Mouse (Mus musculus) stomach, embryonic 14.5 days (tissue): Measurements from ENCODE around the gene 2410131K14Rik. TPM values are rescaled to one million over a fixed set of nuclear protein-coding genes. Genes with fewer than 3 reads are reported as not detected.

Experiments
- ATAC-seq: fragments of 200-750 bp; cut with Nextera tagmentation; 2 replicates; pipeline ENCODE4 v1.8.0; 2017; ENCODE audit warnings: low read depth, moderate TSS enrichment; ENCODE audit not compliant: insufficient number of reproducible peaks, insufficient read depth, low FRiP score
- H3K27ac ChIP-seq: fragments of 300-500 bp; sonication (generic); 2 replicates; pipeline ENCODE4 v1.5.1; 2014; ENCODE audit warnings: mild to moderate bottlenecking, low read length, moderate library complexity, mixed read lengths
- H3K27me3 ChIP-seq: fragments of 300-500 bp; sonication (generic); 2 replicates; pipeline ENCODE4 v1.6.1; 2014; ENCODE audit warnings: low read length, control low read depth, mixed read lengths; ENCODE audit not compliant: control insufficient read depth, insufficient read depth
- H3K36me3 ChIP-seq: fragments of 300-500 bp; sonication (generic); 2 replicates; pipeline ENCODE4 v1.6.1; 2014; ENCODE audit warnings: mild to moderate bottlenecking, control low read depth, low read length, moderate library complexity, mixed read lengths; ENCODE audit not compliant: control insufficient read depth, insufficient read depth
- H3K4me1 ChIP-seq: fragments of 300-500 bp; sonication (generic); 2 replicates; pipeline ENCODE4 v1.6.1; 2014; ENCODE audit warnings: low read length, control low read depth, mixed read lengths; ENCODE audit not compliant: control insufficient read depth, insufficient read depth
- H3K4me2 ChIP-seq: fragments of 300-500 bp; sonication (generic); replicated peaks from 2 replicates; pipeline ENCODE4 v1.6.1; 2014; ENCODE audit warnings: low read depth, low read length, control low read depth
- H3K4me3 ChIP-seq: fragments of 300-500 bp; sonication (generic); 2 replicates; pipeline ENCODE4 v1.5.1; 2014; ENCODE audit warnings: low read depth, low read length, control low read depth
- H3K9ac ChIP-seq: fragments of 300-500 bp; sonication (generic); replicated peaks from 2 replicates; pipeline ENCODE4 v1.6.1; 2014; ENCODE audit warnings: low read depth, mild to moderate bottlenecking, control low read depth, low read length, moderate library complexity, mixed read lengths
- H3K9me3 ChIP-seq: fragments of 300-500 bp; sonication (generic); 2 replicates; pipeline ENCODE4 v1.6.1; 2016; ENCODE audit warnings: low read depth, low read length, control low read depth; ENCODE audit not compliant: control insufficient read depth
- WGBS: fragments of 180-500 bp; shearing (Covaris S2); extraction: QIAGEN DNeasy Blood & Tissue Kit; methylation state at CpG from one replicate; pipeline ENCODE4 v1.1.7; 2014; 5-methylcytosine and 5-hydroxymethylcytosine counted together
- polyA plus RNA-seq: library from polyadenylated mRNA; unstranded; fragments of >200 nt; fragmentation: Nextera tagmentation; extraction: Ambion mirVana; gene quantifications from 2 replicates; pipeline ENCODE4 v1.2.1, GENCODE M21; 2014

The 2410131K14Rik gene
- polyA plus RNA-seq, 1 experiment from 2014 or later: 7.8 TPM

GRCm38 (mm10) chr5:118291453-118291852, 46.4 kb downstream of the 2410131K14Rik start:
- H3K36me3 ChIP-seq: no peaks in the 10 kb centered on the region
- H3K4me1 ChIP-seq: peaks cover 8% of the 10 kb centered on the region; the same call in 1 of the 2 replicates
- H3K4me2 ChIP-seq: no peak overlapping the region
- no peak overlapping the region for H3K9ac ChIP-seq
- no peak for ATAC-seq
- H3K4me3 ChIP-seq: no peak overlapping the region
- H3K27ac ChIP-seq: no peak overlapping the region
- no peaks in the 10 kb centered on the region for H3K27me3 ChIP-seq
- WGBS: 87% methylated on average over 4 of the region's 4 CpGs
- no peaks in the 10 kb centered on the region for H3K9me3 ChIP-seq

GRCm38 (mm10) chr5:118292476-118292875, 47.4 kb downstream of the 2410131K14Rik start:
- Histone ChIP-seq H3K36me3 (no peaks in the 10 kb centered on the region), H3K9ac (no peak overlapping the region), H3K27ac (no peak overlapping the region), H3K4me1 (peaks cover 13% of the 10 kb centered on the region; the same call in 1 of the 2 replicates), H3K27me3 (no peaks in the 10 kb centered on the region), H3K4me2 (no peak overlapping the region), H3K4me3 (no peak overlapping the region), H3K9me3 (no peaks in the 10 kb centered on the region)
- ATAC-seq: no peak
- 44% methylated on average over 4 of the region's 4 CpGs for WGBS

- WGBS: 25% methylated on average over 23 of the region's 23 CpGs
- peaks cover 16% of the 10 kb centered on the region; the same call in 1 of the 2 replicates for H3K4me1 ChIP-seq
- H3K4me3 ChIP-seq: no peak overlapping the region
- H3K4me2 ChIP-seq: peak overlapping the region; percentile 19
- H3K9me3 ChIP-seq: no peaks in the 10 kb centered on the region
- H3K36me3 ChIP-seq: no peaks in the 10 kb centered on the region
- H3K27ac ChIP-seq: peak overlapping the region; percentile 81
- no peaks in the 10 kb centered on the region for H3K27me3 ChIP-seq
- ATAC-seq: peak; percentile 84
- no peak overlapping the region for H3K9ac ChIP-seq
Observed at GRCm38 (mm10) chr5:118294086-118294864, 49.2 kb downstream of the 2410131K14Rik start.

- H3K36me3 ChIP-seq: no peaks in the 10 kb centered on the region
- WGBS: 78% methylated on average over 7 of the region's 7 CpGs
- no peak; the same call in 1 of the 2 replicates for ATAC-seq
- H3K4me1 ChIP-seq: peaks cover 16% of the 10 kb centered on the region; the same call in 1 of the 2 replicates
- peak overlapping the region; percentile 81 for H3K27ac ChIP-seq
- H3K9ac ChIP-seq: no peak overlapping the region
- no peaks in the 10 kb centered on the region for H3K27me3 ChIP-seq
- no peak overlapping the region for H3K4me2 ChIP-seq
- H3K9me3 ChIP-seq: no peaks in the 10 kb centered on the region
- H3K4me3 ChIP-seq: no peak overlapping the region
Observed at GRCm38 (mm10) chr5:118294865-118295258, 49.8 kb downstream of the 2410131K14Rik start.

- WGBS: 20% methylated on average over 12 of the region's 12 CpGs
- H3K36me3 ChIP-seq: no peaks in the 10 kb centered on the region
- H3K4me2 ChIP-seq: no peak overlapping the region
- peak; percentile 28; the same call in 1 of the 2 replicates for ATAC-seq
- no peak overlapping the region for H3K4me3 ChIP-seq
- H3K27me3 ChIP-seq: no peaks in the 10 kb centered on the region
- no peaks in the 10 kb centered on the region for H3K9me3 ChIP-seq
- H3K9ac ChIP-seq: no peak overlapping the region
- peaks cover 16% of the 10 kb centered on the region; the same call in 1 of the 2 replicates for H3K4me1 ChIP-seq
- 0 out of 2 replicates have a peak overlapping the region, but pooled peaks have one; percentile 24 for H3K27ac ChIP-seq
Observed at GRCm38 (mm10) chr5:118297338-118297746, 52.3 kb downstream of the 2410131K14Rik start.

- Histone ChIP-seq H3K4me3 (no peak overlapping the region), H3K9ac (no peak overlapping the region), H3K27me3 (no peaks in the 10 kb centered on the region), H3K36me3 (no peaks in the 10 kb centered on the region), H3K27ac (no peak overlapping the region), H3K4me2 (no peak overlapping the region), H3K9me3 (no peaks in the 10 kb centered on the region), H3K4me1 (peaks cover 13% of the 10 kb centered on the region; the same call in 1 of the 2 replicates)
- no peak for ATAC-seq
- 69% methylated on average over 11 of the region's 11 CpGs for WGBS
Observed at GRCm38 (mm10) chr5:118299720-118300400, 54.8 kb downstream of the 2410131K14Rik start.

- Histone ChIP-seq H3K36me3 (no peaks in the 10 kb centered on the region), H3K4me1 (peaks cover 6% of the 10 kb centered on the region; the same call in 1 of the 2 replicates), H3K4me3 (no peak overlapping the region), H3K27me3 (no peaks in the 10 kb centered on the region), H3K27ac (no peak overlapping the region), H3K4me2 (no peak overlapping the region), H3K9me3 (no peaks in the 10 kb centered on the region), H3K9ac (no peak overlapping the region)
- peak; percentile 57 for ATAC-seq
- WGBS: 42% methylated on average over 9 of the region's 9 CpGs
Observed at GRCm38 (mm10) chr5:118302466-118303155, 57.6 kb downstream of the 2410131K14Rik start.

GRCm38 (mm10) chr5:118304970-118305618, 60.1 kb downstream of the 2410131K14Rik start:
- no peaks in the 10 kb centered on the region for H3K27me3 ChIP-seq
- no peak overlapping the region for H3K4me2 ChIP-seq
- no peaks in the 10 kb centered on the region for H3K9me3 ChIP-seq
- no peaks in the 10 kb centered on the region for H3K36me3 ChIP-seq
- ATAC-seq: no peak
- H3K4me3 ChIP-seq: no peak overlapping the region
- H3K4me1 ChIP-seq: peaks cover 4% of the 10 kb centered on the region; the same call in 1 of the 2 replicates
- WGBS: 82% methylated on average over 19 of the region's 19 CpGs
- H3K9ac ChIP-seq: no peak overlapping the region
- H3K27ac ChIP-seq: no peak overlapping the region
